Mouse (Mus musculus) spleen, postnatal 14 days (tissue): ENCODE measurements around the gene Clybl.

Experiments
- DNase-seq, 2 experiments: peaks; one replicate each; pipeline ENCODE4 v3.0.0; 2021 to 2022; ENCODE audit warnings: low spot score in 2 of 2

Gene Clybl

GRCm38 (mm10) chr14:122181078-122181814, at the start of gene Clybl:
Gene Clybl, plus strand, starts transcription at chr14:122181704.
- peak; percentile 95 for DNase-seq

GRCm38 (mm10) chr14:122136368-122136928, 45.1 kb upstream of the Clybl start:
- DNase-seq: no peak

GRCm38 (mm10) chr14:122137234-122137633, 44.3 kb upstream of the Clybl start:
- no peak for DNase-seq

GRCm38 (mm10) chr14:122140126-122140525, 41.4 kb upstream of the Clybl start:
- no peak for DNase-seq

GRCm38 (mm10) chr14:122143585-122144269, 37.8 kb upstream of the Clybl start:
- no peak for DNase-seq

- DNase-seq: no peak
These were observed 36.1 kb upstream of the Clybl start for GRCm38 (mm10) chr14:122145374-122145773.

GRCm38 (mm10) chr14:122150616-122151015, 30.9 kb upstream of the Clybl start:
- no peak for DNase-seq

GRCm38 (mm10) chr14:122157738-122158137, 23.8 kb upstream of the Clybl start:
- DNase-seq: no peak

GRCm38 (mm10) chr14:122160916-122161315, 20.6 kb upstream of the Clybl start:
- no peak for DNase-seq

GRCm38 (mm10) chr14:122168912-122169311, 12.6 kb upstream of the Clybl start:
- DNase-seq: no peak

- no peak for DNase-seq
These were observed 11.2 kb upstream of the Clybl start for GRCm38 (mm10) chr14:122170202-122170781.

- DNase-seq: no peak
These were observed 10.5 kb upstream of the Clybl start for GRCm38 (mm10) chr14:122171031-122171430.

GRCm38 (mm10) chr14:122176263-122176798, 5.2 kb upstream of the Clybl start:
- DNase-seq: no peak

GRCm38 (mm10) chr14:122179262-122179661, 2.2 kb upstream of the Clybl start:
- DNase-seq: no peak

- DNase-seq: no peak
These were observed 282 bp downstream of the Clybl start for GRCm38 (mm10) chr14:122181815-122182157.

GRCm38 (mm10) chr14:122182220-122182619, 716 bp downstream of the Clybl start:
- DNase-seq: no peak

GRCm38 (mm10) chr14:122183974-122184373, 2.5 kb downstream of the Clybl start:
- no peak for DNase-seq

GRCm38 (mm10) chr14:122188250-122188649, 6.7 kb downstream of the Clybl start:
- DNase-seq: no peak

GRCm38 (mm10) chr14:122189901-122190300, 8.4 kb downstream of the Clybl start:
- no peak for DNase-seq

- DNase-seq: no peak
These were observed 9.0 kb downstream of the Clybl start for GRCm38 (mm10) chr14:122190527-122190926.

- peak; percentile 20 to 63 for DNase-seq
These were observed 9.5 kb downstream of the Clybl start for GRCm38 (mm10) chr14:122190941-122191510.

GRCm38 (mm10) chr14:122194630-122195029, 13.1 kb downstream of the Clybl start:
- no peak for DNase-seq
